Mouse (Mus musculus) hindbrain, embryonic 11.5 days (tissue): Measurements from ENCODE around the gene Amz2. TPM values are rescaled to one million over a fixed set of nuclear protein-coding genes. Genes with fewer than 3 reads are reported as not detected.

Experiments used
- ATAC-seq: fragments of 200-750 bp; cut with Nextera tagmentation; 2 replicates; pipeline ENCODE4 v1.8.0; 2017; ENCODE audit warnings: mild to moderate bottlenecking, moderate TSS enrichment, moderate library complexity; ENCODE audit not compliant: low FRiP score
- DNase-seq: peaks from one replicate; pipeline ENCODE4 v3.0.0-alpha.2; 2015; ENCODE audit warnings: low spot score
- H3K27ac ChIP-seq: fragments of 300-500 bp; sonication (generic); 2 replicates; pipeline ENCODE4 v1.5.1; 2014; ENCODE audit warnings: mild to moderate bottlenecking, low read depth, low read length
- H3K27me3 ChIP-seq: fragments of 300-500 bp; sonication (generic); 2 replicates; pipeline ENCODE4 v1.6.1; 2014; ENCODE audit warnings: mild to moderate bottlenecking, low read length, moderate library complexity, mixed read lengths; ENCODE audit not compliant: control insufficient read depth, insufficient read depth
- H3K36me3 ChIP-seq: fragments of 300-500 bp; sonication (generic); 2 replicates; pipeline ENCODE4 v1.6.1; 2014; ENCODE audit warnings: mild to moderate bottlenecking, low read length, moderate library complexity, mixed read lengths; ENCODE audit not compliant: control insufficient read depth, insufficient read depth
- H3K4me1 ChIP-seq: fragments of 300-500 bp; sonication (generic); replicated peaks from 2 replicates; pipeline ENCODE4 v1.6.1; 2014; ENCODE audit warnings: low read length, mixed read lengths; ENCODE audit not compliant: control insufficient read depth, insufficient read depth
- H3K4me2 ChIP-seq: fragments of 300-500 bp; sonication (generic); replicated peaks from 2 replicates; pipeline ENCODE4 v1.6.1; 2014; ENCODE audit warnings: mild to moderate bottlenecking, low read depth, low read length
- H3K4me3 ChIP-seq: fragments of 300-500 bp; sonication (generic); 2 replicates; pipeline ENCODE4 v1.5.1; 2014; ENCODE audit warnings: low read depth, low read length
- H3K9ac ChIP-seq: fragments of 300-500 bp; sonication (generic); 2 replicates; pipeline ENCODE4 v1.6.1; 2014; ENCODE audit warnings: low read depth, low read length
- H3K9me3 ChIP-seq: fragments of 300-500 bp; sonication (generic); 2 replicates; pipeline ENCODE4 v1.6.1; 2016; ENCODE audit warnings: low read length; ENCODE audit not compliant: control insufficient read depth
- WGBS: fragments of 180-500 bp; shearing (Covaris S2); extraction: QIAGEN DNeasy Blood & Tissue Kit; methylation state at CpG from one replicate; pipeline ENCODE4 v1.1.7; 2014; 5-methylcytosine and 5-hydroxymethylcytosine counted together
- polyA plus RNA-seq: library from polyadenylated mRNA; unstranded; fragments of >200 nt; fragmentation: Nextera tagmentation; extraction: Ambion mirVana; gene quantifications from 2 replicates; pipeline ENCODE4 v1.2.1, GENCODE M21; 2014

Gene Amz2
- polyA plus RNA-seq, 1 experiment from 2014 or later: 50.4 TPM

DNA sequence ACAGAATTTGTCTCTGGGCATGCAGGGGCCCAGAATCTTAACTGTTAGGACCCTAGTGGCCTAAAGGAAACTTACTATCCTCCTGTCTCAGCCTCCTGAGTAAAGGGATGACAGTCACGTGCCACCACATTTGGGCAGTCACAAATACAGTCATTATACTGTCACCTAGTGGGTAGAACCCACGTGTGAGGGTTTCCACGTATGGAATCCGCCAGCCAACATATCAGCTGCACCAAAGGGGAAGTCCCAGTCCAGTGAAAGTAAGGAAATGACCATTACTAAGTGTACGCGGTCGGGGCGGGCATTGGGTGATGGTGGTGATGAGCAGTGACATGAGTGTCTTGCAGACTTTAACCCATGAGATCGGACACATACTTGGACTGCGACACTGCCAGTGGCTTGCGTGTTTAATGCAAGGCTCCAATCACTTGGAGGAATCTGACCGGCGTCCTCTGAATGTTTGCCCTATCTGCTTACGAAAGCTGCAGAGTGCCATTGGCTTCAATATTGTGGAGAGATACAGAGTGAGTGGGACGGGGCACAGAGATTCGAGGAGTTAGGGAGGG, 8.6 kb downstream of the Amz2 start:
- H3K9me3 ChIP-seq: no peaks in the 10 kb centered on the region
- no peak for DNase-seq
- no peaks in the 10 kb centered on the region for H3K4me1 ChIP-seq
- no peak for ATAC-seq
- 95% methylated on average over 16 of the region's 16 CpGs for WGBS
- H3K27me3 ChIP-seq: no peaks in the 10 kb centered on the region
- peaks cover 4% of the 10 kb centered on the region; the same call in 1 of the 2 replicates for H3K36me3 ChIP-seq
- no peak overlapping the region for H3K27ac ChIP-seq
- no peak overlapping the region for H3K4me2 ChIP-seq
- no peak overlapping the region for H3K9ac ChIP-seq
- no peak overlapping the region for H3K4me3 ChIP-seq

DNA sequence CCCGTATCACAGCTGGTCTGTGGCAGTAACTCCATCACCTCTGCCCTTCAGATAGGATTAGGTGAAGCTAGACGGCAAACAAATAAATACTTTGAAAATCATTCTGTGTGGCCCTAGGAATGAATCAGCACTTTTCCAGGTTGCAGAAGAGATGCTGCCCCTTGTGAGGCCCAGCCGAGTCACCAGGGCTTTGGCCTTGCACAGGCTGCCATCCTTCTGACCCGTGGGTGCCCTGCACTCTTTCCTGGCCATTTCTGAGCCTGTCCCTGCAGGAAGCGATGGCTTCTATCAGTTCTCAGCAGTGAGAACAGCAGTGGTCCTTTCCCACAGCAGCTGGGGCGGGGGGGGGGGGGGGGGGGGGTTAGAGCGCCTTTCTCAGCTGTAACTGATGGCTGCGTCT, 11.1 kb downstream of the Amz2 start:
- Histone ChIP-seq H3K36me3 (peaks cover 4% of the 10 kb centered on the region; the same call in 1 of the 2 replicates), H3K4me3 (no peak overlapping the region), H3K9ac (no peak overlapping the region), H3K4me2 (no peak overlapping the region), H3K27me3 (peaks cover 2% of the 10 kb centered on the region; the same call in 1 of the 2 replicates), H3K9me3 (no peaks in the 10 kb centered on the region), H3K4me1 (0 out of 2 replicates have a peak, but pooled peaks cover 2% of the 10 kb centered on the region), H3K27ac (no peak overlapping the region)
- DNase-seq: no peak
- WGBS: 72% methylated on average over 8 of the region's 8 CpGs
- ATAC-seq: no peak

DNA sequence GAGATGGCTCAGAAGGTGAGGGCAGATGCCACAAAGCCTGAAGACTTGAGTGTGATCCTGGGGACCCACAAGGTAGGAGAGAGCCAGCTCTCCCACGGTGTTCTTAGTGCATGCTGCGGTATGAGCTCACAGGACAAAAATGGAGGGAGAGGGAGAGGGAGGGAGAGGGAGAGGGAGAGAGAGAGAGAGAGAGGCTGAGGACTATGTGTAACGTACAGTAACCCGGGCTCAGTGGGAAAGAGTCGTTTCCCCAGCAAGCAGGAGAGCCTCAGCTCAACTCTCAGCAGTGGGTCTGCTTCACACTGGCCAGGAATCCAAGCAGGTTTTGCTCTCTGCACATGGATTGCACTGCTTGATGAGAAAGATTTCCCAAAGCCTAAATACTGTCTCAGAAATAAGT, 13.5 kb downstream of the Amz2 start:
- Histone ChIP-seq H3K4me2 (0 out of 2 replicates have a peak overlapping the region, but pooled peaks have one; percentile 68), H3K9ac (no peak overlapping the region), H3K27ac (no peak overlapping the region), H3K27me3 (peaks cover 2% of the 10 kb centered on the region; the same call in 1 of the 2 replicates), H3K9me3 (no peaks in the 10 kb centered on the region), H3K4me3 (no peak overlapping the region), H3K4me1 (0 out of 2 replicates have a peak, but pooled peaks cover 2% of the 10 kb centered on the region), H3K36me3 (peaks cover 2% of the 10 kb centered on the region; the same call in 1 of the 2 replicates)
- peak; percentile 14 for DNase-seq
- WGBS: 22% methylated on average over 5 of the region's 5 CpGs
- ATAC-seq: no peak

DNA sequence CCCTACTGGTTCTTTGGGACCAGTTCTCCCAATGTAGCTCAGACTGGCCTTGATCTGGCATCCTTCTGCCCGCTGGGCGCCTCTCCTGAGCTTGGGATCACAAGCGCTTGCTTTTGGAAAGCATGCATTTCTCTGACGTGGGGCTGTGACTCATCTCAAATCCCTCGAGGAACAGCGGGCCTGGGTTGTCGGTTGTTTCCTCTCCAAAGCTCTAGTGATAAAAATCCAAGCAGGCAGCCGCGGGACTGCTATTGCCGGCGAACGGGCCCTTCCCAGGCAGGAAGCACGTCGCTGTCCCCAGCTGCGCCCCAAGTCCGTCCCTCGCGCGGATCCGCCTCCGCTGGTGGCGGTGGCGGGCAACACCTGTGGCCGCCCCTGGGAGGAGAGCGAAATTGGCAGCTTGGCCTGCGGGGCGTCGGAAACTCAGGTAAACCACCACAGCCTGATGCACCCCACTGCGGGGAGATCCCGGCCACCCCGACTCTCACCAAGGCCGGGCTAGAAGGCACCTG, 14.1 kb downstream of the Amz2 start:
- H3K9ac ChIP-seq: peak overlapping the region; percentile 29
- H3K9me3 ChIP-seq: no peaks in the 10 kb centered on the region
- H3K36me3 ChIP-seq: peaks cover 2% of the 10 kb centered on the region; the same call in 1 of the 2 replicates
- DNase-seq: peak; percentile 62
- peak overlapping the region; percentile 33 for H3K4me3 ChIP-seq
- H3K27ac ChIP-seq: no peak overlapping the region
- H3K27me3 ChIP-seq: peaks cover 2% of the 10 kb centered on the region; the same call in 1 of the 2 replicates
- peak; percentile 67; the same call in 1 of the 2 replicates for ATAC-seq
- 3% methylated on average over 32 of the region's 32 CpGs for WGBS
- H3K4me2 ChIP-seq: peak overlapping the region; percentile 68
- H3K4me1 ChIP-seq: 0 out of 2 replicates have a peak, but pooled peaks cover 2% of the 10 kb centered on the region

DNA sequence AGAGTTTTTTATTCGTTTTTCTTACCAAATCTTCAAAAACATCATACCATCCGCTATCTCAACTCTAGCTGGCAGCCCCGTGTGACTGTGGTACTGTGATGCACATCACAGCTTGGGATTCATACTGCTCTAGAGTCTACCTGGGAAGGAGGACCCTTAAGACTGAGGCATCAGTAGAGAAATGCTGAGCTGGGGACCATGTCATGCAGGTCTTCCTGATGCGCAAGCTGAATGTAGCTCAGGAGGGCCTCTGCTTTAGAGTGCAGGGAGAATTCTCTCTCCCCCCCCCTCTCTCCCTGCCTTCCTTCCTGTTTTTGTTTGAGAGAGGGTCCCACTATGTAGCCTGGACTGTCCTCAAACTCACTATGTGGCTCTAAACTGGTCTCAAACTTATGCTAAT, 14.9 kb downstream of the Amz2 start:
- Histone ChIP-seq H3K4me2 (no peak overlapping the region; the same call in 1 of the 2 replicates), H3K4me1 (0 out of 2 replicates have a peak, but pooled peaks cover 2% of the 10 kb centered on the region), H3K9me3 (no peaks in the 10 kb centered on the region), H3K9ac (no peak overlapping the region), H3K4me3 (peak overlapping the region; percentile 33; the same call in 1 of the 2 replicates), H3K27me3 (peaks cover 2% of the 10 kb centered on the region; the same call in 1 of the 2 replicates), H3K27ac (no peak overlapping the region), H3K36me3 (no peaks in the 10 kb centered on the region)
- 56% methylated on average over 4 of the region's 4 CpGs for WGBS
- DNase-seq (no peak), ATAC-seq (no peak)

DNA sequence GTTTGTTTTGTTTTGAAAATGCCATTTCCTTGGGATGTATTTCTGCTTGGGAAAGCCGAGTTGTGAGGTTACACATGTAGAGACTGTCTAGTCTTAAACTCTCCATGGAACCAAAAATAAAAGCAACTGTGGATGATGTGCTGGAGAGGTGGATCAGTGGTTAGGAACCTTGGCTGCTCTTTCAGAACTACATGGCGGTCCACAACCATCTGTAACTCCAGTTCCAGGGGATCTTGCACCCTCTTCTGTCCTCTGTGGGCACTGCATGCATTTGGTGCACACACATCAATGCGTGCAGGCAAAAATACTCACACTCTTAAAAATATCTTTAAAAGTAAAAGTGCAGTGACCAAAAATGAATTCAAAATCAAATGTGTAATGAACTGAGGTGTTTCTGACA, 15.4 kb downstream of the Amz2 start:
- no peak overlapping the region for H3K4me2 ChIP-seq
- WGBS: 64% methylated on average over 3 of the region's 3 CpGs
- DNase-seq (peak; percentile 44), ATAC-seq (no peak)
- H3K4me1 ChIP-seq: 0 out of 2 replicates have a peak, but pooled peaks cover 2% of the 10 kb centered on the region
- no peak overlapping the region for H3K4me3 ChIP-seq
- H3K27me3 ChIP-seq: peaks cover 2% of the 10 kb centered on the region; the same call in 1 of the 2 replicates
- H3K36me3 ChIP-seq: no peaks in the 10 kb centered on the region
- no peak overlapping the region for H3K9ac ChIP-seq
- no peaks in the 10 kb centered on the region for H3K9me3 ChIP-seq
- H3K27ac ChIP-seq: no peak overlapping the region

DNA sequence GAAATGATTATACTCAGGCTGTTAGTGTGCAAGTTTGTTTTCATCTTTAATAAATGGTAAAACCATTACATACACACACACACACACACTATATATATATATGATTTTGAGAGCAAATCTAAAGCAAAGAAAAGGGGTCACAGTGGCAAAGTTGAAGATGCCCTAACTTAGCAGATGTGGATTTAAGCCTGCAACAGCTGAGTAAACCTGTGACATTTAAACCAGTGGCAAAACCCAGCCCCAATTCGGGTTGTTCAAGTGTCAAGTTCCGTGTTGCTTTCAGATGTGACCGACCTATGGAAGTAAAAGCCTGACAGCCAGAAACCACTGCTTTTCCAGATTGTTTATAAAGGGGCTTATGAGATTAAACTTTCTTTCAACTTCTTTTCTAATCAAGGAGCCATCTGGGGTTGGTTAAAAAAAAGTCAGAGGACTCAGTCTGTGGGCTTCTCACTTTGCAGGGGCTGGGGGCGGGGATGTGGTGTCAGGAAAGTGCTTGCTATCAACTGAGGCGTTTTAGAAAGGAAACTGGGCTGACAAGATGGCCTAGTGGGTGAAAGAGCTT, 16.5 kb downstream of the Amz2 start:
- no peak overlapping the region for H3K9ac ChIP-seq
- WGBS: 63% methylated on average over 5 of the region's 5 CpGs
- H3K4me1 ChIP-seq: 0 out of 2 replicates have a peak, but pooled peaks cover 2% of the 10 kb centered on the region
- no peaks in the 10 kb centered on the region for H3K9me3 ChIP-seq
- no peak overlapping the region for H3K4me2 ChIP-seq
- peaks cover 2% of the 10 kb centered on the region; the same call in 1 of the 2 replicates for H3K27me3 ChIP-seq
- H3K27ac ChIP-seq: no peak overlapping the region
- no peaks in the 10 kb centered on the region for H3K36me3 ChIP-seq
- no peak overlapping the region for H3K4me3 ChIP-seq
- DNase-seq (no peak), ATAC-seq (no peak)

DNA sequence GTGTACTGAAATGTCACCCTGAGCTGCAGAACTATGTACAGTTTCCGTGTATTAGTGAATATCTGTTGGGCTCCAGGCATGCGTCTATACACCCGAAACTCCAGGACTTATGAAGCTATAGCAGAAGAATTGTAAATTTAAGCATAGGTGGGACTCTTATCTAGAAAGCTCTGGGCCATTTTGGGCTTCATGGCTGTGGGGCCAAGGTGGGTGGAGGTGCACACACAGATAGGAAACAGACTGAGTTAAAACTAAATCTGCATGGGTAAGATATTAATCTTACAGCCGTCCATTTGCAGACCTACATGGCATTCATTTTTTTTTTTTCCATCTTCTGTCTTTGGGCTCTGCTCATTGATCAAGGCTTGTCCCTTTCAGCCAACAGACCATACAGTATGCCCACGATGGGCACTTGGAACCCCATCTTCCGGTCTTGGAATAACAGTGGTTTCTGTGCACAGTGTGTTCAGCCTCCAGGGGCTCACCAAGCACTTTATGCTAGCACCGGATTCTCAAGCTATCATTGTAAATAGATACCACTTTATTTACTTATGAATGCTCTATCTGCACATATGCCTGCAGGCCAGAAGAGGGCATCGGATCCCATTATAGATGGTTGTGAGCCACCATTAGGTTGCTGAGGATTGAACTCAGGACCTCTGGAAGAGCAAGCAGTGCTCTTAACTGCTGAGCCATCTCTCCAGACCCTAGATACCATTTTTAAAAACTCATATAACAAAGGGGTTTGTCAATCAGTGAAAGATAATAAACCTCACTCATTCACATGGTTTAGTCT, 17.9 kb downstream of the Amz2 start:
- 94% methylated on average over 8 of the region's 8 CpGs for WGBS
- no peak for ATAC-seq
- no peaks in the 10 kb centered on the region for H3K36me3 ChIP-seq
- H3K9me3 ChIP-seq: no peaks in the 10 kb centered on the region
- H3K4me1 ChIP-seq: 0 out of 2 replicates have a peak, but pooled peaks cover 2% of the 10 kb centered on the region
- H3K9ac ChIP-seq: no peak overlapping the region
- DNase-seq: no peak
- H3K4me3 ChIP-seq: no peak overlapping the region
- H3K27ac ChIP-seq: no peak overlapping the region
- no peak overlapping the region for H3K4me2 ChIP-seq
- peaks cover 2% of the 10 kb centered on the region; the same call in 1 of the 2 replicates for H3K27me3 ChIP-seq
